Mouse (Mus musculus) neural tube, embryonic 12.5 days (tissue): Measurements from ENCODE around the gene Rnf24. TPM values are rescaled to one million over a fixed set of nuclear protein-coding genes. Genes with fewer than 3 reads are reported as not detected.

Source experiments
- ATAC-seq: fragments of 200-750 bp; cut with Nextera tagmentation; 2 replicates; pipeline ENCODE4 v1.8.0; 2017; ENCODE audit warnings: low read depth, mild to moderate bottlenecking, moderate TSS enrichment, moderate library complexity; ENCODE audit not compliant: low FRiP score
- H3K27ac ChIP-seq: fragments of 300-500 bp; sonication (generic); 2 replicates; pipeline ENCODE4 v1.5.1; 2016
- H3K27me3 ChIP-seq: fragments of 300-500 bp; sonication (generic); replicated peaks from 2 replicates; pipeline ENCODE4 v1.6.1; 2016; ENCODE audit warnings: mild to moderate bottlenecking
- H3K36me3 ChIP-seq: fragments of 300-500 bp; sonication (generic); 2 replicates; pipeline ENCODE4 v1.6.1; 2016; ENCODE audit warnings: mild to moderate bottlenecking
- H3K4me1 ChIP-seq: fragments of 300-500 bp; sonication (generic); 2 replicates; pipeline ENCODE4 v1.6.1; 2016
- H3K4me2 ChIP-seq: fragments of 300-500 bp; sonication (generic); replicated peaks from 2 replicates; pipeline ENCODE4 v1.6.1; 2016; ENCODE audit warnings: mild to moderate bottlenecking
- H3K4me3 ChIP-seq: fragments of 300-500 bp; sonication (generic); 2 replicates; pipeline ENCODE4 v1.5.1; 2016
- H3K9ac ChIP-seq: fragments of 300-500 bp; sonication (generic); 2 replicates; pipeline ENCODE4 v1.6.1; 2016; ENCODE audit warnings: mild to moderate bottlenecking
- H3K9me3 ChIP-seq: fragments of 300-500 bp; sonication (generic); 2 replicates; pipeline ENCODE4 v1.6.1; 2016; ENCODE audit warnings: mild to moderate bottlenecking
- WGBS: fragments of 180-500 bp; shearing (Covaris S2); methylation state at CpG from one replicate; pipeline ENCODE4 v1.1.7; 2016; 5-methylcytosine and 5-hydroxymethylcytosine counted together
- polyA plus RNA-seq: library from polyadenylated mRNA; unstranded; fragments of >200 nt; fragmentation: Nextera tagmentation; extraction: Ambion mirVana; gene quantifications from 2 replicates; pipeline ENCODE4 v1.2.1, GENCODE M21; 2016

Rnf24 gene
- 16.5 and 18.7 TPM in 2 replicates for polyA plus RNA-seq

GRCm38 (mm10) chr2:131352747-131353563 lies at the start of gene Rnf24:
Gene Rnf24, minus strand, starts transcription at chr2:131352892.
- no peaks in the 10 kb centered on the region for H3K27me3 ChIP-seq
- 0 out of 2 replicates have a peak, but pooled peaks cover 12% of the 10 kb centered on the region for H3K4me1 ChIP-seq
- ATAC-seq: peak; percentile 94
- peak within 1 kb of the TSS; percentile 67 for H3K4me2 ChIP-seq
- no peaks in the 10 kb centered on the region for H3K9me3 ChIP-seq
- peak within 1 kb of the TSS; percentile 82 for H3K4me3 ChIP-seq
- peak within 1 kb of the TSS; percentile 97 for H3K9ac ChIP-seq
- H3K36me3 ChIP-seq: no peaks in the 10 kb centered on the region
- H3K27ac ChIP-seq: peak within 1 kb of the TSS; percentile 96
- 1% methylated on average over 54 of the region's 54 CpGs for WGBS

- WGBS: 64% methylated on average over 8 of the region's 8 CpGs
Observed at GRCm38 (mm10) chr2:131401794-131402495, 49.3 kb upstream of the Rnf24 start.

GRCm38 (mm10) chr2:131400846-131401245 lies 48.2 kb upstream of the Rnf24 start:
- ATAC-seq: no peak

More at GRCm38 (mm10) chr2:131401794-131402495, 49.3 kb upstream of the Rnf24 start:
- no peak for ATAC-seq
- H3K27ac ChIP-seq: no peak overlapping the region
- no peak overlapping the region for H3K4me2 ChIP-seq
- H3K36me3 ChIP-seq: no peaks in the 10 kb centered on the region
- no peak overlapping the region for H3K4me3 ChIP-seq
- H3K9me3 ChIP-seq: no peaks in the 10 kb centered on the region
- no peak overlapping the region for H3K9ac ChIP-seq
- no peaks in the 10 kb centered on the region for H3K4me1 ChIP-seq
- H3K27me3 ChIP-seq: no peaks in the 10 kb centered on the region

GRCm38 (mm10) chr2:131397323-131397848 lies 44.7 kb upstream of the Rnf24 start:
- no peak overlapping the region for H3K9ac ChIP-seq
- H3K9me3 ChIP-seq: no peaks in the 10 kb centered on the region
- H3K4me2 ChIP-seq: no peak overlapping the region
- H3K27ac ChIP-seq: no peak overlapping the region
- H3K4me1 ChIP-seq: no peaks in the 10 kb centered on the region
- no peak for ATAC-seq
- H3K4me3 ChIP-seq: no peak overlapping the region
- H3K36me3 ChIP-seq: no peaks in the 10 kb centered on the region
- WGBS: 89% methylated on average over 5 of the region's 5 CpGs
- H3K27me3 ChIP-seq: no peaks in the 10 kb centered on the region

More at GRCm38 (mm10) chr2:131400846-131401245, 48.2 kb upstream of the Rnf24 start:
- no peaks in the 10 kb centered on the region for H3K36me3 ChIP-seq
- no peak overlapping the region for H3K4me2 ChIP-seq
- H3K9ac ChIP-seq: no peak overlapping the region
- WGBS: 85% methylated on average over 2 of the region's 2 CpGs
- no peaks in the 10 kb centered on the region for H3K4me1 ChIP-seq
- no peaks in the 10 kb centered on the region for H3K27me3 ChIP-seq
- H3K27ac ChIP-seq: no peak overlapping the region
- H3K9me3 ChIP-seq: no peaks in the 10 kb centered on the region
- H3K4me3 ChIP-seq: no peak overlapping the region

GRCm38 (mm10) chr2:131386350-131386962 lies 33.8 kb upstream of the Rnf24 start:
- Histone ChIP-seq H3K9ac (no peak overlapping the region), H3K36me3 (no peaks in the 10 kb centered on the region), H3K4me1 (no peaks in the 10 kb centered on the region), H3K4me2 (no peak overlapping the region), H3K27me3 (no peaks in the 10 kb centered on the region), H3K27ac (no peak overlapping the region), H3K4me3 (no peak overlapping the region), H3K9me3 (no peaks in the 10 kb centered on the region)
- ATAC-seq: no peak
- 90% methylated on average over 10 of the region's 10 CpGs for WGBS

- Histone ChIP-seq H3K4me1 (no peaks in the 10 kb centered on the region), H3K4me3 (no peak overlapping the region), H3K9ac (no peak overlapping the region), H3K9me3 (no peaks in the 10 kb centered on the region), H3K27me3 (no peaks in the 10 kb centered on the region), H3K36me3 (no peaks in the 10 kb centered on the region), H3K27ac (no peak overlapping the region), H3K4me2 (no peak overlapping the region)
- 88% methylated on average over 4 of the region's 4 CpGs for WGBS
- ATAC-seq: no peak
Observed at GRCm38 (mm10) chr2:131385176-131385575, 32.5 kb upstream of the Rnf24 start.

GRCm38 (mm10) chr2:131379541-131379940 lies 26.8 kb upstream of the Rnf24 start:
- no peak for ATAC-seq
- 81% methylated on average over 3 of the region's 3 CpGs for WGBS
- Histone ChIP-seq H3K9ac (no peak overlapping the region), H3K36me3 (no peaks in the 10 kb centered on the region), H3K27ac (no peak overlapping the region), H3K9me3 (no peaks in the 10 kb centered on the region), H3K4me1 (no peaks in the 10 kb centered on the region), H3K4me3 (no peak overlapping the region), H3K27me3 (no peaks in the 10 kb centered on the region), H3K4me2 (no peak overlapping the region)

GRCm38 (mm10) chr2:131378872-131379271 lies 26.2 kb upstream of the Rnf24 start:
- H3K9ac ChIP-seq: no peak overlapping the region
- no peaks in the 10 kb centered on the region for H3K27me3 ChIP-seq
- H3K27ac ChIP-seq: no peak overlapping the region
- H3K36me3 ChIP-seq: no peaks in the 10 kb centered on the region
- no peak overlapping the region for H3K4me2 ChIP-seq
- WGBS: 95% methylated on average over 5 of the region's 5 CpGs
- H3K4me3 ChIP-seq: no peak overlapping the region
- no peak for ATAC-seq
- no peaks in the 10 kb centered on the region for H3K4me1 ChIP-seq
- H3K9me3 ChIP-seq: no peaks in the 10 kb centered on the region

GRCm38 (mm10) chr2:131377055-131377454 lies 24.4 kb upstream of the Rnf24 start:
- H3K36me3 ChIP-seq: no peaks in the 10 kb centered on the region
- H3K4me3 ChIP-seq: no peak overlapping the region
- no peak overlapping the region for H3K9ac ChIP-seq
- H3K27ac ChIP-seq: no peak overlapping the region
- H3K4me2 ChIP-seq: no peak overlapping the region
- no peaks in the 10 kb centered on the region for H3K27me3 ChIP-seq
- ATAC-seq: no peak
- WGBS: 75% methylated on average over 6 of the region's 6 CpGs
- no peaks in the 10 kb centered on the region for H3K4me1 ChIP-seq
- H3K9me3 ChIP-seq: no peaks in the 10 kb centered on the region

GRCm38 (mm10) chr2:131373656-131374055 lies 21.0 kb upstream of the Rnf24 start:
- WGBS: 85% methylated on average over 6 of the region's 6 CpGs
- H3K4me1 ChIP-seq: no peaks in the 10 kb centered on the region
- no peaks in the 10 kb centered on the region for H3K9me3 ChIP-seq
- no peak overlapping the region for H3K9ac ChIP-seq
- no peak for ATAC-seq
- H3K27me3 ChIP-seq: no peaks in the 10 kb centered on the region
- H3K36me3 ChIP-seq: no peaks in the 10 kb centered on the region
- no peak overlapping the region for H3K4me2 ChIP-seq
- H3K27ac ChIP-seq: no peak overlapping the region
- H3K4me3 ChIP-seq: no peak overlapping the region

- Histone ChIP-seq H3K27ac (no peak overlapping the region), H3K4me1 (no peaks in the 10 kb centered on the region), H3K27me3 (no peaks in the 10 kb centered on the region), H3K9me3 (no peaks in the 10 kb centered on the region), H3K4me3 (no peak overlapping the region), H3K4me2 (no peak overlapping the region), H3K9ac (no peak overlapping the region), H3K36me3 (no peaks in the 10 kb centered on the region)
- 82% methylated on average over 7 of the region's 7 CpGs for WGBS
- ATAC-seq: no peak
Observed at GRCm38 (mm10) chr2:131372276-131372877, 19.7 kb upstream of the Rnf24 start.

- Histone ChIP-seq H3K27me3 (no peaks in the 10 kb centered on the region), H3K4me2 (no peak overlapping the region), H3K4me3 (no peak overlapping the region), H3K36me3 (no peaks in the 10 kb centered on the region), H3K9me3 (no peaks in the 10 kb centered on the region), H3K9ac (no peak overlapping the region), H3K4me1 (no peaks in the 10 kb centered on the region), H3K27ac (no peak overlapping the region)
- WGBS: 95% methylated on average over 4 of the region's 4 CpGs
- ATAC-seq: no peak
Observed at GRCm38 (mm10) chr2:131371811-131372210, 19.1 kb upstream of the Rnf24 start.
